Mouse (Mus musculus): ENCODE data around the gene Vat1.

GRCm38 (mm10) chr11:101470206-101470605 is 4.2 kb upstream of the Vat1 start:
- no peak for TF ChIP-seq HCFC1 (IDR thresholded peaks at IDR 0.05; ENCODE audit: low read depth, low read length)
- no peak for TF ChIP-seq MAZ (IDR thresholded peaks at IDR 0.05; ENCODE audit: low read depth, low read length)
- TF ChIP-seq SIN3A (IDR thresholded peaks at IDR 0.05; ENCODE audit: low read length), result no peak
- TF ChIP-seq POLR2AphosphoS2 (IDR thresholded peaks at IDR 0.05; ENCODE audit: low read depth, low read length), result no peak
- TF ChIP-seq CTCF (conservative IDR thresholded peaks at IDR 0.05 in 1 of 2, IDR thresholded peaks at IDR 0.05 in 1 of 2; ENCODE audit: low read depth in 2 of 2, low read length in 2 of 2), result no peak
- TF ChIP-seq RCOR1 (conservative IDR thresholded peaks at IDR 0.05; ENCODE audit: low read depth, low read length), result no peak
- no peak for TF ChIP-seq IRF4 (IDR thresholded peaks at IDR 0.05; ENCODE audit: low read depth, low read length)
